Mouse (Mus musculus) liver, embryonic 15.5 days (tissue): Measurements from ENCODE around the gene Cdh4. TPM values are rescaled to one million over a fixed set of nuclear protein-coding genes. Genes with fewer than 3 reads are reported as not detected.

ENCODE experiments used
- ATAC-seq: fragments of 200-750 bp; cut with Nextera tagmentation; 2 replicates; pipeline ENCODE4 v1.8.0; 2017; ENCODE audit warnings: moderate number of reproducible peaks, mild to moderate bottlenecking, moderate library complexity; ENCODE audit not compliant: insufficient read depth
- H3K27ac ChIP-seq: fragments of 300-500 bp; sonication (generic); replicated peaks from 2 replicates; pipeline ENCODE4 v1.5.1; 2015; ENCODE audit warnings: mild to moderate bottlenecking, inconsistent platforms
- H3K27me3 ChIP-seq: fragments of 300-500 bp; sonication (generic); 2 replicates; pipeline ENCODE4 v1.6.1; 2015; ENCODE audit warnings: mild to moderate bottlenecking, inconsistent platforms
- H3K36me3 ChIP-seq: fragments of 300-500 bp; sonication (generic); replicated peaks from 2 replicates; pipeline ENCODE4 v1.6.1; 2015; ENCODE audit warnings: moderate library complexity, mild to moderate bottlenecking, inconsistent platforms
- H3K4me1 ChIP-seq: fragments of 300-500 bp; sonication (generic); replicated peaks from 2 replicates; pipeline ENCODE4 v1.6.1; 2015; ENCODE audit warnings: inconsistent platforms
- H3K4me2 ChIP-seq: fragments of 300-500 bp; sonication (generic); 2 replicates; pipeline ENCODE4 v1.6.1; 2015; ENCODE audit warnings: moderate library complexity, mild to moderate bottlenecking, inconsistent platforms
- H3K4me3 ChIP-seq: fragments of 300-500 bp; sonication (generic); replicated peaks from 2 replicates; pipeline ENCODE4 v1.5.1; 2015; ENCODE audit warnings: mild to moderate bottlenecking, inconsistent platforms
- H3K9ac ChIP-seq: fragments of 300-500 bp; sonication (generic); 2 replicates; pipeline ENCODE4 v1.6.1; 2015; ENCODE audit warnings: moderate library complexity, mild to moderate bottlenecking, inconsistent platforms
- H3K9me3 ChIP-seq: fragments of 300-500 bp; sonication (generic); replicated peaks from 2 replicates; pipeline ENCODE4 v1.6.1; 2016; ENCODE audit warnings: inconsistent platforms
- WGBS: fragments of 180-500 bp; shearing (Covaris S2); methylation state at CpG from one replicate; pipeline ENCODE4 v1.1.7; 2015; ENCODE audit warnings: mixed read lengths; ENCODE audit not compliant: insufficient replicate concordance; 5-methylcytosine and 5-hydroxymethylcytosine counted together
- polyA plus RNA-seq: library from polyadenylated mRNA; unstranded; fragments of >200 nt; fragmentation: Nextera tagmentation; extraction: Ambion mirVana; gene quantifications from 2 replicates; pipeline ENCODE4 v1.2.1, GENCODE M21; 2015

Gene Cdh4
- polyA plus RNA-seq, 1 experiment from 2014 or later = 0.29 TPM

- Histone ChIP-seq H3K4me1 (no peaks in the 10 kb centered on the region), H3K9ac (no peak overlapping the region), H3K4me3 (no peak overlapping the region), H3K27ac (no peak overlapping the region), H3K27me3 (peaks cover 55% of the 10 kb centered on the region), H3K36me3 (no peaks in the 10 kb centered on the region), H3K4me2 (no peak overlapping the region), H3K9me3 (no peaks in the 10 kb centered on the region)
- no peak for ATAC-seq
- WGBS = 27% methylated on average over 9 of the region's 9 CpGs
Observed at GRCm38 (mm10) chr2:179440161-179440560, 2.1 kb upstream of the Cdh4 start.

- H3K36me3 ChIP-seq = no peaks in the 10 kb centered on the region
- H3K9ac ChIP-seq = no peak overlapping the region
- 54% methylated on average over 3 of the region's 3 CpGs for WGBS
Observed at GRCm38 (mm10) chr2:179441086-179441485, 1.1 kb upstream of the Cdh4 start.

GRCm38 (mm10) chr2:179441717-179442116 is 514 bp upstream of the Cdh4 start:
- 7% methylated on average over 8 of the region's 8 CpGs for WGBS
- no peak overlapping the region for H3K9ac ChIP-seq
- H3K9me3 ChIP-seq = no peaks in the 10 kb centered on the region
- H3K27ac ChIP-seq = no peak overlapping the region
- ATAC-seq = no peak
- H3K36me3 ChIP-seq = no peaks in the 10 kb centered on the region
- no peak overlapping the region; the same call in 1 of the 2 replicates for H3K4me3 ChIP-seq
- peaks cover 56% of the 10 kb centered on the region for H3K27me3 ChIP-seq
- peak overlapping the region; percentile 69; the same call in 1 of the 2 replicates for H3K4me2 ChIP-seq
- no peaks in the 10 kb centered on the region for H3K4me1 ChIP-seq

More at GRCm38 (mm10) chr2:179441086-179441485, 1.1 kb upstream of the Cdh4 start:
- Histone ChIP-seq H3K4me1 (no peaks in the 10 kb centered on the region), H3K4me3 (no peak overlapping the region), H3K27me3 (peaks cover 56% of the 10 kb centered on the region), H3K27ac (no peak overlapping the region), H3K9me3 (no peaks in the 10 kb centered on the region), H3K4me2 (no peak overlapping the region)
- ATAC-seq = no peak

- no peak for ATAC-seq
- Histone ChIP-seq H3K9me3 (no peaks in the 10 kb centered on the region), H3K4me1 (no peaks in the 10 kb centered on the region), H3K36me3 (no peaks in the 10 kb centered on the region), H3K9ac (no peak overlapping the region), H3K27ac (no peak overlapping the region), H3K4me2 (peak overlapping the region; percentile 69), H3K4me3 (peak overlapping the region; percentile 49), H3K27me3 (peaks cover 56% of the 10 kb centered on the region)
- under 1% methylated on average over 88 of the region's 95 CpGs for WGBS
Observed at GRCm38 (mm10) chr2:179442541-179443225, 452 bp downstream of the Cdh4 start.

- Histone ChIP-seq H3K9ac (no peak overlapping the region), H3K27me3 (peaks cover 56% of the 10 kb centered on the region), H3K4me2 (peak overlapping the region; percentile 69), H3K4me1 (no peaks in the 10 kb centered on the region), H3K4me3 (peak overlapping the region; percentile 49), H3K9me3 (no peaks in the 10 kb centered on the region), H3K36me3 (no peaks in the 10 kb centered on the region), H3K27ac (no peak overlapping the region)
- 2% methylated on average over 51 of the region's 51 CpGs for WGBS
- ATAC-seq = no peak
Observed at GRCm38 (mm10) chr2:179443226-179443815, 1.1 kb downstream of the Cdh4 start.

DNA sequence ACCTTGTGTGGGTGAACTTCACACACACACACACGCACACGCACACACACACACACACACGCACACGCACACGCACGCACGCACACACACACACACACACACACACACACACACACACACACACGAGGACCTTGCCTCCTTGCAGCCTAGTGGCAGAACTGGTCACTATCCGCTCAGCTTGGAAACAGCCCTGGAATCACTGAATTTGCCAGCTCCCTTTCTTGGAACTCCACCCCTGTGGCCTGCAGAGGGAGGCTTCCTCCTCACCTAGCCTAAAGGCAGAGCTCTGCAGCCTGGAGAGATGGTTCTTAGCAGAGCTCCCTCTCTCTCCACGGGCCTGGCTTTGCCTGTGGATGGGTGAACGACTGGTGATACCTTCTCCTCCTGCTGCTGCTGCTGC is 1.7 kb downstream of the Cdh4 start:
- Histone ChIP-seq H3K9ac (no peak overlapping the region), H3K27ac (no peak overlapping the region), H3K27me3 (peaks cover 56% of the 10 kb centered on the region), H3K9me3 (no peaks in the 10 kb centered on the region), H3K4me3 (no peak overlapping the region), H3K4me1 (no peaks in the 10 kb centered on the region), H3K4me2 (no peak overlapping the region), H3K36me3 (no peaks in the 10 kb centered on the region)
- ATAC-seq = no peak
- WGBS = 23% methylated on average over 11 of the region's 11 CpGs

- Histone ChIP-seq H3K4me3 (no peak overlapping the region), H3K27ac (no peak overlapping the region), H3K4me2 (no peak overlapping the region), H3K9me3 (peaks cover 2% of the 10 kb centered on the region; the same call in 1 of the 2 replicates), H3K27me3 (peaks cover 20% of the 10 kb centered on the region), H3K36me3 (no peaks in the 10 kb centered on the region), H3K9ac (no peak overlapping the region), H3K4me1 (no peaks in the 10 kb centered on the region)
- ATAC-seq = no peak
- WGBS = 67% methylated on average over 4 of the region's 4 CpGs
Observed at GRCm38 (mm10) chr2:179448256-179448655, 6.0 kb downstream of the Cdh4 start.

DNA sequence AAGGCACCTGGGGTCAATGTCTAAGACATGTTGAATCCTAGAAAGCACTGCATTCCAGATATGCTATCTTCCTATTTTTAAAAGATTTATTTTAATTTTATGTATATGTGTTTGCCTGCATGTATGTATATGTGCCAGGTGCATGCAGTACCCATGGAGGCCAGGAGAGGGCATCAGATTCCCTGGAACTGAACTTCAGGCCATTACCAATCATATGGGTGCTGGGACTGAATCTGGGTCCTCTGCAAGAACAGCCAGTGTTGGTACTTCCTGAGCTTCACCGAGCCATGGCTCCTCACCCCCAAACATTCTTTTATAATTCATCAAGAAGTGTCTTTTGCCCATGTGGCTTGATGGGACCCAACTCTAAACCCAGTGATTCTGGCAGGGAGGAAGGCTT is 6.8 kb downstream of the Cdh4 start:
- Histone ChIP-seq H3K36me3 (no peaks in the 10 kb centered on the region), H3K4me3 (no peak overlapping the region), H3K27ac (no peak overlapping the region), H3K9me3 (peaks cover 2% of the 10 kb centered on the region; the same call in 1 of the 2 replicates), H3K27me3 (peaks cover 13% of the 10 kb centered on the region), H3K4me1 (no peaks in the 10 kb centered on the region), H3K9ac (no peak overlapping the region), H3K4me2 (no peak overlapping the region)
- no peak for ATAC-seq
- 74% methylated on average over 1 of the region's 1 CpGs for WGBS

- 70% methylated on average over 4 of the region's 4 CpGs for WGBS
- peaks cover 30% of the 10 kb centered on the region for H3K9me3 ChIP-seq
- H3K36me3 ChIP-seq = no peaks in the 10 kb centered on the region
- ATAC-seq = no peak
- H3K4me2 ChIP-seq = no peak overlapping the region
- H3K4me3 ChIP-seq = no peak overlapping the region
- H3K4me1 ChIP-seq = no peaks in the 10 kb centered on the region
- no peaks in the 10 kb centered on the region for H3K27me3 ChIP-seq
- no peak overlapping the region for H3K27ac ChIP-seq
- H3K9ac ChIP-seq = no peak overlapping the region
Observed at GRCm38 (mm10) chr2:179459196-179459595, 17.0 kb downstream of the Cdh4 start.

- ATAC-seq = no peak
- Histone ChIP-seq H3K4me1 (no peaks in the 10 kb centered on the region), H3K4me2 (no peak overlapping the region), H3K27me3 (no peaks in the 10 kb centered on the region), H3K9me3 (peaks cover 30% of the 10 kb centered on the region), H3K36me3 (no peaks in the 10 kb centered on the region), H3K4me3 (no peak overlapping the region), H3K27ac (no peak overlapping the region), H3K9ac (no peak overlapping the region)
- WGBS = 69% methylated on average over 2 of the region's 2 CpGs
Observed at GRCm38 (mm10) chr2:179459606-179460005, 17.4 kb downstream of the Cdh4 start.

- no peaks in the 10 kb centered on the region for H3K4me1 ChIP-seq
- no peaks in the 10 kb centered on the region for H3K36me3 ChIP-seq
- no peaks in the 10 kb centered on the region for H3K27me3 ChIP-seq
- H3K4me2 ChIP-seq = no peak overlapping the region
- WGBS = 60% methylated on average over 4 of the region's 4 CpGs
- no peak for ATAC-seq
- H3K4me3 ChIP-seq = no peak overlapping the region
- peaks cover 27% of the 10 kb centered on the region for H3K9me3 ChIP-seq
- no peak overlapping the region for H3K9ac ChIP-seq
- H3K27ac ChIP-seq = no peak overlapping the region
Observed at GRCm38 (mm10) chr2:179463514-179463913, 21.3 kb downstream of the Cdh4 start.
